In genomic region chr1:18168261-18168660, GRCm38 (mm10) we compare ENCODE assay signal across 13 mouse cellular contexts. TPM values are rescaled to one million over a fixed set of nuclear protein-coding genes. Genes with fewer than 3 reads are reported as not detected.
DNase-seq lines count a peak whose midpoint lies in the region; ATAC-seq lines count a peak whose summit lies in the region.
"Had no signal": no experiment of that assay in that cellular context is flagged by ENCODE, and none has a peak within 500 bp of the region (broad histone marks: within the 10 kb centered on the region; RNA-seq: fewer than 3 reads in every experiment).

No protein-coding gene starts in this region.

- H3K4me1 ChIP-seq in midbrain, embryonic 13.5 days (replicated peaks) = no peaks in the 10 kb centered on the region
- no peaks in the 10 kb centered on the region for H3K4me1 ChIP-seq in midbrain, embryonic 15.5 days
- no peaks in the 10 kb centered on the region for H3K4me1 ChIP-seq in kidney, embryonic 16.5 days (ENCODE audit: insufficient read depth, low read length)
- H3K4me1 ChIP-seq: liver, embryonic 15.5 days had no signal

- peak; percentile 37 to 51 for DNase-seq in frontal cortex, postnatal 14 days (ENCODE audit: low spot score in 2 of 2)
- peak; percentile 24 to 54 for DNase-seq in layer of hippocampus, postnatal 36 days
- DNase-seq in right cerebral cortex, postnatal 25 days = peak; percentile 64
- DNase-seq in heart, adult 11 months = no peak
- DNase-seq in ovary, postnatal 10 days (ENCODE audit: low spot score) = no peak

- H3K9ac ChIP-seq in midbrain, embryonic 13.5 days (replicated peaks) = no peak overlapping the region
- H3K9ac ChIP-seq in midbrain, embryonic 15.5 days = no peak overlapping the region
- no peak overlapping the region for H3K9ac ChIP-seq in kidney, embryonic 16.5 days (replicated peaks; ENCODE audit: low read length)
- H3K9ac ChIP-seq: liver, embryonic 15.5 days had no signal

- H3K9me3 ChIP-seq in midbrain, embryonic 13.5 days = 0 out of 2 replicates have a peak, but pooled peaks cover 10% of the 10 kb centered on the region
- no peaks in the 10 kb centered on the region for H3K9me3 ChIP-seq in midbrain, embryonic 15.5 days
- no peaks in the 10 kb centered on the region for H3K9me3 ChIP-seq in kidney, embryonic 16.5 days (ENCODE audit: low read length)
- H3K9me3 ChIP-seq: liver, embryonic 15.5 days had no signal

- 0 out of 2 replicates have a peak, but pooled peaks have one; percentile 53 for ATAC-seq in midbrain, embryonic 13.5 days
- ATAC-seq in midbrain, embryonic 15.5 days (replicated peaks) = no peak
- ATAC-seq in kidney, embryonic 16.5 days (ENCODE audit: low FRiP score, low TSS enrichment) = no peak
- ATAC-seq: intestine, embryonic 16.5 days had no signal

- H3K27ac ChIP-seq in midbrain, embryonic 13.5 days = no peak overlapping the region
- H3K27ac ChIP-seq in midbrain, embryonic 15.5 days = no peak overlapping the region
- no peak overlapping the region for H3K27ac ChIP-seq in kidney, embryonic 16.5 days (ENCODE audit: low read length)
- H3K27ac ChIP-seq: liver, embryonic 15.5 days had no signal

- no peak overlapping the region for H3K4me3 ChIP-seq in midbrain, embryonic 13.5 days (replicated peaks)
- H3K4me3 ChIP-seq in midbrain, embryonic 15.5 days = no peak overlapping the region
- no peak overlapping the region for H3K4me3 ChIP-seq in kidney, embryonic 16.5 days (ENCODE audit: low read length)
- H3K4me3 ChIP-seq: liver, embryonic 15.5 days had no signal

- no peaks in the 10 kb centered on the region for H3K27me3 ChIP-seq in midbrain, embryonic 13.5 days
- no peaks in the 10 kb centered on the region for H3K27me3 ChIP-seq in midbrain, embryonic 15.5 days (replicated peaks)
- no peaks in the 10 kb centered on the region for H3K27me3 ChIP-seq in kidney, embryonic 16.5 days (ENCODE audit: insufficient read depth, low read length)
- H3K27me3 ChIP-seq: liver, embryonic 15.5 days had no signal

- WGBS in midbrain, embryonic 13.5 days = 52% methylated on average over 1 of the region's 1 CpGs
- 42% methylated on average over 1 of the region's 1 CpGs for WGBS in midbrain, embryonic 15.5 days
- 82% methylated on average over 1 of the region's 1 CpGs for WGBS in kidney, embryonic 16.5 days

- H3K4me2 ChIP-seq in midbrain, embryonic 13.5 days (replicated peaks) = no peak overlapping the region
- no peak overlapping the region for H3K4me2 ChIP-seq in midbrain, embryonic 15.5 days
- no peak overlapping the region for H3K4me2 ChIP-seq in kidney, embryonic 16.5 days (replicated peaks; ENCODE audit: low read depth, low read length)
- H3K4me2 ChIP-seq: liver, embryonic 15.5 days had no signal

- H3K36me3 ChIP-seq in midbrain, embryonic 13.5 days = no peaks in the 10 kb centered on the region
- no peaks in the 10 kb centered on the region for H3K36me3 ChIP-seq in midbrain, embryonic 15.5 days (replicated peaks)
- no peaks in the 10 kb centered on the region for H3K36me3 ChIP-seq in kidney, embryonic 16.5 days (ENCODE audit: insufficient read depth, low read length)
- H3K36me3 ChIP-seq: liver, embryonic 15.5 days had no signal

RNA-seq across cellular contexts. Expression of gene Crisp4, which starts 22.6 kb away (rescaled TPM):
- polyA plus RNA-seq in midbrain, embryonic 13.5 days (2015; fragmentation: Nextera tagmentation; extraction: Ambion mirVana) = not detected in 2 replicates
- not detected in 2 replicates for polyA plus RNA-seq in midbrain, embryonic 15.5 days (2015; fragmentation: Nextera tagmentation; extraction: Ambion mirVana)
- total RNA-seq in layer of hippocampus, postnatal 36 days (2021) = not detected
- polyA plus RNA-seq in kidney, embryonic 16.5 days (2015; fragmentation: Nextera tagmentation; extraction: Ambion mirVana) = not detected in 2 replicates
- total RNA-seq: gastrocnemius, postnatal 4 days had no signal
- polyA plus RNA-seq: C2C12; intestine, embryonic 16.5 days; liver, embryonic 15.5 days; testis, adult 2 months had no signal

Comparison
In these comparisons a context has a peak if more than half of its experiments do, and no peak if none do; other contexts are left out.
1. DNase-seq: peak in frontal cortex, postnatal 14 days (2 of 2), layer of hippocampus, postnatal 36 days (2 of 2) and right cerebral cortex, postnatal 25 days (single experiment); none in heart, adult 11 months (single experiment) and ovary, postnatal 10 days (single experiment).